Mouse (Mus musculus) intestine, embryonic 16.5 days (tissue): ENCODE data around the gene Jag1. TPM values are rescaled to one million over a fixed set of nuclear protein-coding genes. Genes with fewer than 3 reads are reported as not detected.

Source experiments
- ATAC-seq: fragments of 200-750 bp; cut with Nextera tagmentation; 2 replicates; pipeline ENCODE4 v1.8.0; 2017; ENCODE audit warnings: moderate TSS enrichment, moderate library complexity
- H3K27ac ChIP-seq: fragments of 300-500 bp; sonication (generic); 2 replicates; pipeline ENCODE4 v1.5.1; 2014; ENCODE audit warnings: mild to moderate bottlenecking, low read length
- H3K27me3 ChIP-seq: fragments of 300-500 bp; sonication (generic); replicated peaks from 2 replicates; pipeline ENCODE4 v1.6.1; 2014; ENCODE audit warnings: low read length, control low read depth, mixed read lengths; ENCODE audit not compliant: control insufficient read depth, insufficient read depth
- H3K36me3 ChIP-seq: fragments of 300-500 bp; sonication (generic); 2 replicates; pipeline ENCODE4 v1.6.1; 2014; ENCODE audit warnings: low read length, control low read depth; ENCODE audit not compliant: control insufficient read depth, insufficient read depth
- H3K4me1 ChIP-seq: fragments of 300-500 bp; sonication (generic); 2 replicates; pipeline ENCODE4 v1.6.1; 2014; ENCODE audit warnings: low read length, control low read depth, mixed read lengths; ENCODE audit not compliant: control insufficient read depth, insufficient read depth
- H3K4me2 ChIP-seq: fragments of 300-500 bp; sonication (generic); 2 replicates; pipeline ENCODE4 v1.6.1; 2014; ENCODE audit warnings: low read depth, low read length, control low read depth
- H3K4me3 ChIP-seq: fragments of 300-500 bp; sonication (generic); 2 replicates; pipeline ENCODE4 v1.5.1; 2014; ENCODE audit warnings: mild to moderate bottlenecking, low read length
- H3K9ac ChIP-seq: fragments of 300-500 bp; sonication (generic); 2 replicates; pipeline ENCODE4 v1.6.1; 2014; ENCODE audit warnings: low read depth, low read length
- H3K9me3 ChIP-seq: fragments of 300-500 bp; sonication (generic); 2 replicates; pipeline ENCODE4 v1.6.1; 2016; ENCODE audit warnings: low read length, control low read depth; ENCODE audit not compliant: control insufficient read depth
- WGBS: fragments of 180-500 bp; shearing (Covaris S2); extraction: QIAGEN DNeasy Blood & Tissue Kit; methylation state at CpG from one replicate; pipeline ENCODE4 v1.1.7; 2014; 5-methylcytosine and 5-hydroxymethylcytosine counted together
- polyA plus RNA-seq: library from polyadenylated mRNA; unstranded; fragments of >200 nt; fragmentation: Nextera tagmentation; extraction: Ambion mirVana; gene quantifications from 2 replicates; pipeline ENCODE4 v1.2.1, GENCODE M21; 2015

Gene Jag1
- polyA plus RNA-seq, result 5.1 and 8.9 TPM in 2 replicates

DNA sequence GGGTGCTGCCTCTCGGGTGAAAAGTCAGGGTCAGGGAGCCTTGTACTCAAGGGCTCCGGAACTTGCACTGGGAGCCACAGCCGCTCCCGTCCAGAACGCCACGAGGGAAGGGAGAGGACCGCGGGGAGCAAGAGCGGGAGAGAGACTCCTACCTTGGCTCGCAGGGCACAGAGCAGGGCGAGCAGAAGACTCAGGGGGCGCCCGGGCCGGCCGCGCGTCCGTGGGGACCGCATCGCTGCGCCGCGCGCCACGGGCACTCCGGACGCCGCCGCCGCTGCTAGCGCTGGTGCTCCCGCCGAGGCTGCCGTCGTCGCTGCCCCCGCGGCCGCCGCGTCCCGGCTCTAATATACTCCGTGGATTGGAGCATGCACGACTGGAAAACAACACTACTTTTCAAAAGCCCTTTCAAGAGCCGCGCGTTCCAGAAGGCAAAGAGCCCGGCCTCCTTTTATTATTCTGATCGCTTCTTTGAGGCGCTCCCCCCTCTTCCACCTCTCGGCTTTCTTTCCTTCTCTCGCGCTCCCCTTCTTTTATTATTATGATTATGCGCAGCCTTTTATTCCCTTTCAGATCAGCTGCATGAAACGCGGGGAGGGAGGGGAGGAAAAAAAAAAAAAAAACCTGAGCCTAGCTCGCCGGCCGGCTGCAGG lies at the start of gene Jag1:
TSS of gene Jag1 (minus strand) at position 620 of the 650 bp plus-strand sequence.
- ATAC-seq, result peak; percentile 2; the same call in 1 of the 2 replicates
- WGBS, result under 1% methylated on average over 55 of the region's 59 CpGs

DNA sequence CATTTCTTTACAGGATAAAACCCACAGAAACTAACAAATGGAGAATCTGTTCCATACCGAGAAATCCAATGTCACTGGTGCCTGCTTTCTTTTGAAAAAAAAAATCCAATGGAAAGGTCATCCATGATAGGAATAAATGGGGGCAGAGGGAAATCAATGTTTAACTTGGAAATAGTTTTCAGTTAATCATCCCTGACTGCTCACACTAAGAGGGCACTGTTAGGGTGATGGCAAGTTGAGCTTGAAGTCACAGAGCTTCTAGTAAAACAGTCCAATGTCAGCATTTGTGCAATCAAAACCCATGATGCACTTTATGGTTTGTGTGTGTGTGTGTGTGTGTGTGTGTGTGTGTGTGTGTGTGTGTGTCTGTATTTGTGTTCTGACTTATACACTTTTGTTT lies 39.6 kb upstream of the Jag1 start:
- no peak overlapping the region for H3K4me3 ChIP-seq
- no peaks in the 10 kb centered on the region for H3K36me3 ChIP-seq
- H3K9ac ChIP-seq, result no peak overlapping the region
- WGBS, result 57% methylated on average over 1 of the region's 1 CpGs
- no peak overlapping the region for H3K4me2 ChIP-seq
- H3K4me1 ChIP-seq, result no peaks in the 10 kb centered on the region
- no peak overlapping the region for H3K27ac ChIP-seq
- H3K9me3 ChIP-seq, result no peaks in the 10 kb centered on the region
- H3K27me3 ChIP-seq, result no peaks in the 10 kb centered on the region
- ATAC-seq, result no peak

More for the DNA sequence above, at the start of gene Jag1:
- peak within 1 kb of the TSS; percentile 98 for H3K27ac ChIP-seq
- H3K9me3 ChIP-seq, result no peaks in the 10 kb centered on the region
- H3K4me3 ChIP-seq, result peak within 1 kb of the TSS; percentile 77
- H3K9ac ChIP-seq, result peak within 1 kb of the TSS; percentile 80
- H3K4me1 ChIP-seq, result peaks cover 15% of the 10 kb centered on the region; the same call in 1 of the 2 replicates
- peak within 1 kb of the TSS; percentile 96 for H3K4me2 ChIP-seq
- H3K27me3 ChIP-seq, result no peaks in the 10 kb centered on the region
- no peaks in the 10 kb centered on the region for H3K36me3 ChIP-seq

GRCm38 (mm10) chr2:137153825-137154224 lies 37.4 kb upstream of the Jag1 start:
- H3K4me3 ChIP-seq, result no peak overlapping the region
- no peak overlapping the region for H3K9ac ChIP-seq
- no peaks in the 10 kb centered on the region for H3K36me3 ChIP-seq
- H3K27me3 ChIP-seq, result no peaks in the 10 kb centered on the region
- H3K27ac ChIP-seq, result no peak overlapping the region
- peak; percentile 76 for ATAC-seq
- no peaks in the 10 kb centered on the region for H3K4me1 ChIP-seq
- H3K4me2 ChIP-seq, result no peak overlapping the region
- H3K9me3 ChIP-seq, result no peaks in the 10 kb centered on the region
- 39% methylated on average over 4 of the region's 4 CpGs for WGBS

DNA sequence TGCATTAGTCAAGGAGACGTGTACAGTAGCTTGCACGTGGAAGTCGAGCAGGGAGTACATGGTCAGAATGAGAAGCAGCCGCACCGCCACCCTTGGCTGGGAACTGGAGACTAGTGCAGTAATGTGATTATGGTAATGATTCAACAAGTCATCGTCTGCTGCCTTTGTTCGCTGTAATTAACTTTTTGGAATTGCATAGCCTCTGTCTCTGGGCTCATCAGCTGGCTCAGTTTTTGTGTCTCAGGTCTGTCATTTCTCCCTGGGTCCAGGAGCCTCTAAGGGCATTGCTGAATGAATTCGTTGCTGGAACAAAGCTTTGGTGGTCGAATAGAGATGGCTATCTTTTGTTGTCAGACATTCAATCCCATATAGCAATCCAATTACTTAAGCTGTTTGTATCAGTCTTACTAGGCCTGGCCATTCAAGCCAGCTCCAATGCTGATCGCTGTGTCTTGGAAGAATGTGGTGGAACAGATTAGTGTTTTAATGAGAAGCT lies 36.8 kb upstream of the Jag1 start:
- H3K36me3 ChIP-seq, result no peaks in the 10 kb centered on the region
- 68% methylated on average over 10 of the region's 10 CpGs for WGBS
- no peaks in the 10 kb centered on the region for H3K27me3 ChIP-seq
- H3K4me1 ChIP-seq, result no peaks in the 10 kb centered on the region
- no peaks in the 10 kb centered on the region for H3K9me3 ChIP-seq
- no peak overlapping the region for H3K4me3 ChIP-seq
- no peak overlapping the region for H3K9ac ChIP-seq
- H3K4me2 ChIP-seq, result no peak overlapping the region
- 0 out of 2 replicates have a peak, but pooled peaks have one; percentile 12 for ATAC-seq
- H3K27ac ChIP-seq, result no peak overlapping the region

- ATAC-seq, result no peak
- Histone ChIP-seq H3K9me3 (no peaks in the 10 kb centered on the region), H3K4me1 (peaks cover 4% of the 10 kb centered on the region; the same call in 1 of the 2 replicates), H3K27me3 (no peaks in the 10 kb centered on the region), H3K36me3 (no peaks in the 10 kb centered on the region), H3K4me2 (no peak overlapping the region), H3K9ac (no peak overlapping the region), H3K4me3 (no peak overlapping the region), H3K27ac (no peak overlapping the region)
- WGBS, result 93% methylated on average over 3 of the region's 3 CpGs
These were observed 34.5 kb upstream of the Jag1 start for GRCm38 (mm10) chr2:137150953-137151352.

DNA sequence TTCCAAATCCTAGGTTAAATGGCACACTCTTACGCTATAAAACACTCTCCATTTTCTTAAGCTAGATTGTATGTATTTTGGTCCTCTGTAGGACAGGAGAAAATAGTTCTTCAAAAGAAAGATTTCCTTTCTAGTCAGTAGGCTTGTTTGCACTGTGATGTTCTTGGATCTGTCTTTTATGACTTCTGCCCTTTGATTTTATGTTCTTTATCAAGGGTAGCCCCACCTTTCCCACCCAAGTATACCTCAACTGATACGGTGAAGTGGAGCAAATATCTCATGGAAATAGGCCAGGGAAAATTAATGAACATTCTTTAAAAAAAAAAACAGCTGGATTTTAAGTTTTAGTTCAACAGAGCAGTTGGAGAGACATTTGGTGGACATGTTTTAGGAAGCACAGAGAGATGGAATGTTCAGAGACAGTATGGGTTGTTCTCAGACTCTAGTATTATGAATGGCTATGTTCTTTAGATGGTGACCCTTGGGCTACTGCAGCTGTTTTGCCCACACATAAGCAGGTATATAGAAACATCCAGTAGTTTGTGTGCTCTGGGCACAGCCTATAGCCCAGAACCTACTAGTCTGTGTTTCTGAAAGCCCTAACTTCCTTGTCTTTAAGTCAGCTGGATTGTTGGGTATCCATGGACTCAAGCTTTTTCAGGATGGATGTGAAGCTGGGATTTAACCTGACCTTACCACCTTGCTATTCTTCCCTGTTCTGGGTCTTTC lies 30.7 kb upstream of the Jag1 start:
- peak; percentile 81 for ATAC-seq
- 57% methylated on average over 2 of the region's 2 CpGs for WGBS

DNA sequence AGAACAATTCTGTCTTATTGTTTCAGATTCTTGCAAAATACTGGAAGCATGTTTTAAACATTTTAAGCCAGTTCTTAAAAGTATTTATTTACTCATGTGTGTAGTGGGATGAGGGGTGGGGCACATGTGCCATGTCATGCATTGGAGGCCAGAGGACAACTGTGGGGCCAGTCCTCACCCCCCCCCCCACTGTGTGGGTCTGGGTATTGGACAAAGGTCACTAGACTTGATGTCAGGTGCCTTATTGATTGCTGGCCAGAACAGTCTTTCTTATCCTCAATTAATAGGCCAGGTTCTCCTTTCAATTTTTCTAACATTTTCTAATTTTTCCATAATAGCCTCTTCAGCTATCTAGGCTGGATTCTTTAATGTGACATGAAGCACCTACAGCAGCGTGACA lies 21.6 kb upstream of the Jag1 start:
- ATAC-seq, result no peak
- 92% methylated on average over 1 of the region's 1 CpGs for WGBS
- Histone ChIP-seq H3K4me2 (no peak overlapping the region), H3K36me3 (no peaks in the 10 kb centered on the region), H3K27me3 (no peaks in the 10 kb centered on the region), H3K9ac (no peak overlapping the region), H3K4me3 (no peak overlapping the region), H3K9me3 (no peaks in the 10 kb centered on the region), H3K27ac (no peak overlapping the region), H3K4me1 (no peaks in the 10 kb centered on the region)

More for the DNA sequence above, 30.7 kb upstream of the Jag1 start:
- Histone ChIP-seq H3K27ac (peak overlapping the region; percentile 41; the same call in 1 of the 2 replicates), H3K9ac (no peak overlapping the region), H3K4me3 (no peak overlapping the region), H3K9me3 (no peaks in the 10 kb centered on the region), H3K36me3 (no peaks in the 10 kb centered on the region), H3K4me2 (no peak overlapping the region), H3K4me1 (peaks cover 4% of the 10 kb centered on the region; the same call in 1 of the 2 replicates), H3K27me3 (no peaks in the 10 kb centered on the region)

- no peak overlapping the region for H3K9ac ChIP-seq
- H3K36me3 ChIP-seq, result no peaks in the 10 kb centered on the region
- H3K27me3 ChIP-seq, result no peaks in the 10 kb centered on the region
- H3K4me2 ChIP-seq, result no peak overlapping the region
- no peak overlapping the region for H3K27ac ChIP-seq
- no peaks in the 10 kb centered on the region for H3K9me3 ChIP-seq
- peak; percentile 26; the same call in 1 of the 2 replicates for ATAC-seq
- H3K4me3 ChIP-seq, result no peak overlapping the region
- 65% methylated on average over 5 of the region's 5 CpGs for WGBS
- H3K4me1 ChIP-seq, result no peaks in the 10 kb centered on the region
These were observed 17.6 kb upstream of the Jag1 start for GRCm38 (mm10) chr2:137134035-137134434.

DNA sequence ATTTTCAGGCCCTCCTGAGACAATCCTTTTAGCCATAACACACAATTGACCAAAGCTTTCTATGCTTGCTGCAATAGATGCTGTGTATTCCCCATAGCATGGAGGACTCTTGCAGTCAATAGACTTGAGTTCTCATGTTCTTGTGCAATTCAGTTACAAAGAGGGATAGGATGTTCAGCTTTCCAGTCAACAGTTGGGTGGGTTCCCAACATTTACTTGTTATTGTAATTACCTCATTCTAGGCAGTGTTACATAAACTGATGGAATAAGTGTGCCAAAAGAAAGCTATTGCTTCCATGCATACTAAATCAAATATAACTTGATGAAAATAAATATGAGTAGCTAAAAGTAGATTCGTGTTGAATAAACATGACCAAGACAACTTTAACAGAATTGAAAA lies 8.4 kb upstream of the Jag1 start:
- Histone ChIP-seq H3K9ac (no peak overlapping the region), H3K4me2 (no peak overlapping the region), H3K4me1 (no peaks in the 10 kb centered on the region), H3K4me3 (no peak overlapping the region), H3K27me3 (no peaks in the 10 kb centered on the region), H3K9me3 (no peaks in the 10 kb centered on the region; the same call in 1 of the 2 replicates), H3K27ac (no peak overlapping the region), H3K36me3 (no peaks in the 10 kb centered on the region)
- no peak for ATAC-seq
- 83% methylated on average over 1 of the region's 1 CpGs for whole genome bisulfite sequencing
